Mouse (Mus musculus): ENCODE measurements at regions not wholly inside any gene's neighbourhood (a gene's known extent, or its start where the extent isn't known, plus 50 kb on each side); places are given as distances from the start of the nearest gene placed in this dataset.

GRCm38 (mm10) chr14:61795976-61796645 is 188.9 kb downstream of the Kcnrg start:
- Histone ChIP-seq H3K27me3 (ENCODE audit: control insufficient read depth in 1 of 2, insufficient read depth in 2 of 2, low read length in 2 of 2) (no peaks in the 10 kb centered on the region; a peak in 1 of 4 replicates), H3K27ac (ENCODE audit: control insufficient read depth, low read depth, low read length) (no peak overlapping the region), H3K9ac (ENCODE audit: control insufficient read depth, low read depth, low read length, poor library complexity, severe bottlenecking) (no peak overlapping the region), H3K79me2 (ENCODE audit: control insufficient read depth, insufficient read depth, low read length, poor library complexity) (no peaks in the 10 kb centered on the region), H3K36me3 (ENCODE audit: control insufficient read depth in 1 of 2, insufficient read depth in 2 of 2, low read length in 2 of 2) (no peaks in the 10 kb centered on the region), H3K4me3 (ENCODE audit: control insufficient read depth in 1 of 2, insufficient read depth in 1 of 2, low read depth in 2 of 2, low read length in 2 of 2) (no peak overlapping the region), H3K4me1 (ENCODE audit: control insufficient read depth in 1 of 2, insufficient read depth in 2 of 2, low read length in 2 of 2) (no peaks in the 10 kb centered on the region), H3K9me3 (replicated peaks; ENCODE audit: insufficient read depth, low read length) (no peaks in the 10 kb centered on the region)
- DNase-seq (ENCODE audit: low read depth, low spot score) = no peak
- TF ChIP-seq MYC (IDR thresholded peaks at IDR 0.05; ENCODE audit: low read depth, low read length) (no peak), EP300 (IDR thresholded peaks at IDR 0.05; ENCODE audit: low read depth in 1 of 2, low read length in 2 of 2) (no peak), NRF1 (IDR thresholded peaks at IDR 0.05; ENCODE audit: insufficient read depth, low read depth, low read length, poor library complexity, severe bottlenecking) (no peak), HCFC1 (IDR thresholded peaks at IDR 0.05; ENCODE audit: low read depth, low read length) (no peak), NELFE (IDR thresholded peaks at IDR 0.05; ENCODE audit: low read depth, low read length) (no peak), KAT2A (conservative IDR thresholded peaks at IDR 0.05; ENCODE audit: low read depth, low read length) (no peak), POLR2AphosphoS5 (IDR thresholded peaks at IDR 0.05; ENCODE audit: borderline replicate concordance, low read depth, low read length) (no peak), SIN3A (IDR thresholded peaks at IDR 0.05; ENCODE audit: low read length) (no peak), RCOR1 (IDR thresholded peaks at IDR 0.05; ENCODE audit: low read depth, low read length) (no peak)

- no peak for TF ChIP-seq BHLHE40 (IDR thresholded peaks at IDR 0.05; ENCODE audit: borderline replicate concordance, low read depth, low read length)
- no peak for TF ChIP-seq GATA1 (IDR thresholded peaks at IDR 0.05; ENCODE audit: low read depth, low read length)
- TF ChIP-seq MAZ (IDR thresholded peaks at IDR 0.05; ENCODE audit: low read depth, low read length) = no peak
- TF ChIP-seq EP300 (IDR thresholded peaks at IDR 0.05; ENCODE audit: low read depth in 1 of 2, low read length in 2 of 2) = no peak
- TF ChIP-seq SMC3 (IDR thresholded peaks at IDR 0.05; ENCODE audit: low read depth, low read length) = no peak
- no peak for TF ChIP-seq POLR2AphosphoS2 (IDR thresholded peaks at IDR 0.05; ENCODE audit: low read length)
- TF ChIP-seq MAFK (IDR thresholded peaks at IDR 0.05; ENCODE audit: borderline replicate concordance, low read depth, low read length) = no peak
- no peak for TF ChIP-seq CTCF (IDR thresholded peaks at IDR 0.05 in 2 of 3, conservative IDR thresholded peaks at IDR 0.05 in 1 of 3; ENCODE audit: control insufficient read depth in 1 of 3, insufficient read depth in 1 of 3, low read depth in 2 of 3, low read length in 3 of 3, poor library complexity in 1 of 3, severe bottlenecking in 1 of 3)
- TF ChIP-seq GABPA (IDR thresholded peaks at IDR 0.05; ENCODE audit: low read depth, low read length) = no peak
- no peak for DNase-seq (ENCODE audit: low read depth, low spot score)
- H3K27ac ChIP-seq (ENCODE audit: control insufficient read depth, low read depth, low read length) = no peak overlapping the region
These were observed 189.4 kb downstream of the Kcnrg start for GRCm38 (mm10) chr14:61796671-61797070.

More at GRCm38 (mm10) chr14:61796671-61797070, 189.4 kb downstream of the Kcnrg start:
- H3K36me3 ChIP-seq (ENCODE audit: control insufficient read depth in 1 of 2, insufficient read depth in 2 of 2, low read length in 2 of 2) = no peaks in the 10 kb centered on the region
- H3K79me2 ChIP-seq (ENCODE audit: control insufficient read depth, insufficient read depth, low read length, poor library complexity) = no peaks in the 10 kb centered on the region
- H3K4me1 ChIP-seq (ENCODE audit: control insufficient read depth in 1 of 2, insufficient read depth in 2 of 2, low read length in 2 of 2) = no peaks in the 10 kb centered on the region
- no peaks in the 10 kb centered on the region; a peak in 1 of 4 replicates for H3K27me3 ChIP-seq (ENCODE audit: control insufficient read depth in 1 of 2, insufficient read depth in 2 of 2, low read length in 2 of 2)
- no peaks in the 10 kb centered on the region for H3K9me3 ChIP-seq (replicated peaks; ENCODE audit: insufficient read depth, low read length)
- no peak overlapping the region for H3K9ac ChIP-seq (ENCODE audit: control insufficient read depth, low read depth, low read length, poor library complexity, severe bottlenecking)
- no peak overlapping the region for H3K4me3 ChIP-seq (ENCODE audit: control insufficient read depth in 1 of 2, insufficient read depth in 1 of 2, low read depth in 2 of 2, low read length in 2 of 2)

Data from MEL (cell line).